Mouse (Mus musculus) liver, adult 2 months (tissue): ENCODE data around the gene Pak1.

Source experiments
- CTCF ChIP-seq: fragments of 200-500 bp; IDR thresholded peaks from 2 replicates; pipeline ENCODE4 v1.5.1; 2011; ENCODE audit warnings: low read depth, low read length, control low read depth
- POLR2A ChIP-seq: fragments of 200-500 bp; IDR thresholded peaks from 2 replicates; pipeline ENCODE4 v1.6.1; 2011; ENCODE audit warnings: low read length, control low read depth; ENCODE audit not compliant: insufficient read depth; ENCODE audit errors: extremely low read depth

- TF ChIP-seq CTCF (no peak), POLR2A (no peak)
These were observed 11.2 kb upstream of the Pak1 start for GRCm38 (mm10) chr7:97777191-97777590.
